Mouse (Mus musculus): Measurements from ENCODE around the gene Dnajc12. TPM values are rescaled to one million over a fixed set of nuclear protein-coding genes. Genes with fewer than 3 reads are reported as not detected.

Gene Dnajc12
- polyA plus RNA-seq, 1 experiment from 2014 or later = 6.4 TPM

GRCm38 (mm10) chr10:63427146-63427545 lies 44.9 kb downstream of the Dnajc12 start:
- Histone ChIP-seq H3K4me3 (ENCODE audit: low read depth, low read length) (no peak overlapping the region), H3K9me3 (ENCODE audit: control insufficient read depth) (no peaks in the 10 kb centered on the region), H3K9ac (ENCODE audit: low read depth, low read length) (no peak overlapping the region), H3K27ac (ENCODE audit: low read depth, low read length) (no peak overlapping the region), H3K4me2 (replicated peaks; ENCODE audit: low read depth) (no peak overlapping the region), H3K4me1 (replicated peaks; ENCODE audit: control insufficient read depth, insufficient read depth, low read length) (no peaks in the 10 kb centered on the region), H3K36me3 (ENCODE audit: control insufficient read depth, insufficient read depth) (no peaks in the 10 kb centered on the region), H3K27me3 (replicated peaks; ENCODE audit: control insufficient read depth, insufficient read depth, low read length) (no peaks in the 10 kb centered on the region)
- TF ChIP-seq CTCF (IDR thresholded peaks at IDR 0.05; ENCODE audit: low read depth) = no peak
- ATAC-seq = no peak
- 82% methylated on average over 8 of the region's 8 CpGs for WGBS

GRCm38 (mm10) chr10:63428243-63429022 lies 46.2 kb downstream of the Dnajc12 start:
- Histone ChIP-seq H3K4me3 (ENCODE audit: low read depth, low read length) (peak overlapping the region; percentile 96), H3K9me3 (ENCODE audit: control insufficient read depth) (no peaks in the 10 kb centered on the region), H3K9ac (ENCODE audit: low read depth, low read length) (peak overlapping the region; percentile 8), H3K4me2 (replicated peaks; ENCODE audit: low read depth) (peak overlapping the region; percentile 66), H3K27me3 (replicated peaks; ENCODE audit: control insufficient read depth, insufficient read depth, low read length) (no peaks in the 10 kb centered on the region), H3K4me1 (replicated peaks; ENCODE audit: control insufficient read depth, insufficient read depth, low read length) (no peaks in the 10 kb centered on the region), H3K36me3 (ENCODE audit: control insufficient read depth, insufficient read depth) (no peaks in the 10 kb centered on the region), H3K27ac (ENCODE audit: low read depth, low read length) (no peak overlapping the region)
- no peak for ATAC-seq
- peak; percentile 16; the same call in 1 of the 2 replicates for TF ChIP-seq CTCF (IDR thresholded peaks at IDR 0.05; ENCODE audit: low read depth)
- WGBS = 18% methylated on average over 19 of the region's 19 CpGs

- no peak for TF ChIP-seq CTCF (IDR thresholded peaks at IDR 0.05; ENCODE audit: low read depth)
- no peak for ATAC-seq
- H3K4me3 ChIP-seq (ENCODE audit: low read depth, low read length) = peak overlapping the region; percentile 96
- no peaks in the 10 kb centered on the region for H3K27me3 ChIP-seq (replicated peaks; ENCODE audit: control insufficient read depth, insufficient read depth, low read length)
- 3% methylated on average over 11 of the region's 11 CpGs for WGBS
- H3K36me3 ChIP-seq (ENCODE audit: control insufficient read depth, insufficient read depth) = no peaks in the 10 kb centered on the region
- no peaks in the 10 kb centered on the region for H3K9me3 ChIP-seq (ENCODE audit: control insufficient read depth)
- no peaks in the 10 kb centered on the region for H3K4me1 ChIP-seq (replicated peaks; ENCODE audit: control insufficient read depth, insufficient read depth, low read length)
- no peak overlapping the region for H3K27ac ChIP-seq (ENCODE audit: low read depth, low read length)
- peak overlapping the region; percentile 66 for H3K4me2 ChIP-seq (replicated peaks; ENCODE audit: low read depth)
- peak overlapping the region; percentile 8 for H3K9ac ChIP-seq (ENCODE audit: low read depth, low read length)
Observed at GRCm38 (mm10) chr10:63429023-63429340, 46.7 kb downstream of the Dnajc12 start.

- Histone ChIP-seq H3K4me3 (ENCODE audit: low read depth, low read length) (peak overlapping the region; percentile 96), H3K9me3 (ENCODE audit: control insufficient read depth) (no peaks in the 10 kb centered on the region), H3K36me3 (ENCODE audit: control insufficient read depth, insufficient read depth) (no peaks in the 10 kb centered on the region), H3K9ac (ENCODE audit: low read depth, low read length) (peak overlapping the region; percentile 71), H3K4me2 (replicated peaks; ENCODE audit: low read depth) (peak overlapping the region; percentile 66), H3K4me1 (replicated peaks; ENCODE audit: control insufficient read depth, insufficient read depth, low read length) (no peaks in the 10 kb centered on the region), H3K27ac (ENCODE audit: low read depth, low read length) (peak overlapping the region; percentile 66), H3K27me3 (replicated peaks; ENCODE audit: control insufficient read depth, insufficient read depth, low read length) (no peaks in the 10 kb centered on the region)
- no peak for TF ChIP-seq CTCF (IDR thresholded peaks at IDR 0.05; ENCODE audit: low read depth)
- peak; percentile 93 for ATAC-seq
- under 1% methylated on average over 33 of the region's 34 CpGs for WGBS
Observed at GRCm38 (mm10) chr10:63429380-63429779, 47.1 kb downstream of the Dnajc12 start.

- Histone ChIP-seq H3K4me2 (replicated peaks; ENCODE audit: low read depth) (peak within 1 kb of the TSS; percentile 66), H3K4me3 (ENCODE audit: low read depth, low read length) (peak within 1 kb of the TSS; percentile 96), H3K36me3 (ENCODE audit: control insufficient read depth, insufficient read depth) (no peaks in the 10 kb centered on the region), H3K27ac (ENCODE audit: low read depth, low read length) (peak within 1 kb of the TSS; percentile 66), H3K9ac (ENCODE audit: low read depth, low read length) (peak within 1 kb of the TSS; percentile 71), H3K27me3 (replicated peaks; ENCODE audit: control insufficient read depth, insufficient read depth, low read length) (no peaks in the 10 kb centered on the region), H3K9me3 (ENCODE audit: control insufficient read depth) (no peaks in the 10 kb centered on the region), H3K4me1 (replicated peaks; ENCODE audit: control insufficient read depth, insufficient read depth, low read length) (no peaks in the 10 kb centered on the region)
- peak; percentile 92 for ATAC-seq
- TF ChIP-seq CTCF (IDR thresholded peaks at IDR 0.05; ENCODE audit: low read depth) = no peak
- WGBS = under 1% methylated on average over 55 of the region's 55 CpGs
Observed at GRCm38 (mm10) chr10:63429785-63430305, 47.6 kb downstream of the Dnajc12 start, which contains the start of gene Ctnna3. TSS of gene Ctnna3 (plus strand) at chr10:63430098.

GRCm38 (mm10) chr10:63431221-63431736 lies 49.0 kb downstream of the Dnajc12 start:
- Histone ChIP-seq H3K27ac (ENCODE audit: low read depth, low read length) (no peak overlapping the region), H3K4me2 (replicated peaks; ENCODE audit: low read depth) (no peak overlapping the region), H3K9ac (ENCODE audit: low read depth, low read length) (no peak overlapping the region), H3K36me3 (ENCODE audit: control insufficient read depth, insufficient read depth) (no peaks in the 10 kb centered on the region), H3K9me3 (ENCODE audit: control insufficient read depth) (no peaks in the 10 kb centered on the region), H3K4me3 (ENCODE audit: low read depth, low read length) (no peak overlapping the region), H3K27me3 (replicated peaks; ENCODE audit: control insufficient read depth, insufficient read depth, low read length) (no peaks in the 10 kb centered on the region), H3K4me1 (replicated peaks; ENCODE audit: control insufficient read depth, insufficient read depth, low read length) (no peaks in the 10 kb centered on the region)
- TF ChIP-seq CTCF (IDR thresholded peaks at IDR 0.05; ENCODE audit: low read depth) = peak; percentile 17; the same call in 1 of the 2 replicates
- ATAC-seq = no peak
- 92% methylated on average over 7 of the region's 7 CpGs for WGBS
